Mouse (Mus musculus) hindbrain, embryonic 11.5 days (tissue): ENCODE measurements around the gene Eif2s2. TPM values are rescaled to one million over a fixed set of nuclear protein-coding genes. Genes with fewer than 3 reads are reported as not detected.
"Not testable (repeated sequence)": the region's sequence is repeated elsewhere in the genome, so short reads cannot be mapped to it uniquely, and the experiment has no call there.

Source experiments
- ATAC-seq: fragments of 200-750 bp; cut with Nextera tagmentation; 2 replicates; pipeline ENCODE4 v1.8.0; 2017; ENCODE audit warnings: mild to moderate bottlenecking, moderate TSS enrichment, moderate library complexity; ENCODE audit not compliant: low FRiP score
- DNase-seq: peaks from one replicate; pipeline ENCODE4 v3.0.0-alpha.2; 2015; ENCODE audit warnings: low spot score
- H3K27ac ChIP-seq: fragments of 300-500 bp; sonication (generic); 2 replicates; pipeline ENCODE4 v1.5.1; 2014; ENCODE audit warnings: mild to moderate bottlenecking, low read depth, low read length
- H3K27me3 ChIP-seq: fragments of 300-500 bp; sonication (generic); 2 replicates; pipeline ENCODE4 v1.6.1; 2014; ENCODE audit warnings: mild to moderate bottlenecking, low read length, moderate library complexity, mixed read lengths; ENCODE audit not compliant: control insufficient read depth, insufficient read depth
- H3K36me3 ChIP-seq: fragments of 300-500 bp; sonication (generic); 2 replicates; pipeline ENCODE4 v1.6.1; 2014; ENCODE audit warnings: mild to moderate bottlenecking, low read length, moderate library complexity, mixed read lengths; ENCODE audit not compliant: control insufficient read depth, insufficient read depth
- H3K4me1 ChIP-seq: fragments of 300-500 bp; sonication (generic); replicated peaks from 2 replicates; pipeline ENCODE4 v1.6.1; 2014; ENCODE audit warnings: low read length, mixed read lengths; ENCODE audit not compliant: control insufficient read depth, insufficient read depth
- H3K4me2 ChIP-seq: fragments of 300-500 bp; sonication (generic); replicated peaks from 2 replicates; pipeline ENCODE4 v1.6.1; 2014; ENCODE audit warnings: mild to moderate bottlenecking, low read depth, low read length
- H3K4me3 ChIP-seq: fragments of 300-500 bp; sonication (generic); 2 replicates; pipeline ENCODE4 v1.5.1; 2014; ENCODE audit warnings: low read depth, low read length
- H3K9ac ChIP-seq: fragments of 300-500 bp; sonication (generic); 2 replicates; pipeline ENCODE4 v1.6.1; 2014; ENCODE audit warnings: low read depth, low read length
- H3K9me3 ChIP-seq: fragments of 300-500 bp; sonication (generic); 2 replicates; pipeline ENCODE4 v1.6.1; 2016; ENCODE audit warnings: low read length; ENCODE audit not compliant: control insufficient read depth
- WGBS: fragments of 180-500 bp; shearing (Covaris S2); extraction: QIAGEN DNeasy Blood & Tissue Kit; methylation state at CpG from one replicate; pipeline ENCODE4 v1.1.7; 2014; 5-methylcytosine and 5-hydroxymethylcytosine counted together
- polyA plus RNA-seq: library from polyadenylated mRNA; unstranded; fragments of >200 nt; fragmentation: Nextera tagmentation; extraction: Ambion mirVana; gene quantifications from 2 replicates; pipeline ENCODE4 v1.2.1, GENCODE M21; 2014

The Eif2s2 gene
- polyA plus RNA-seq, 1 experiment from 2014 or later, result 127 TPM

GRCm38 (mm10) chr2:154925411-154926031 is 32.8 kb upstream of the Eif2s2 start:
- no peak for DNase-seq
- no peak for ATAC-seq
- Histone ChIP-seq H3K4me3 (no peak overlapping the region), H3K4me2 (no peak overlapping the region), H3K27ac (no peak overlapping the region), H3K9ac (no peak overlapping the region), H3K9me3 (no peaks in the 10 kb centered on the region), H3K4me1 (peaks cover 3% of the 10 kb centered on the region; the same call in 1 of the 2 replicates), H3K36me3 (no peaks in the 10 kb centered on the region), H3K27me3 (no peaks in the 10 kb centered on the region)
- WGBS, result 55% methylated on average over 7 of the region's 7 CpGs

GRCm38 (mm10) chr2:154922134-154922533 is 29.4 kb upstream of the Eif2s2 start:
- H3K27me3 ChIP-seq, H3K9me3 ChIP-seq, H3K4me2 ChIP-seq, H3K27ac ChIP-seq, H3K4me1 ChIP-seq, H3K9ac ChIP-seq, H3K36me3 ChIP-seq, DNase-seq, H3K4me3 ChIP-seq, ATAC-seq: not testable (repeated sequence)
- no CpG with 5 or more reads among the region's 4 CpGs for WGBS

DNA sequence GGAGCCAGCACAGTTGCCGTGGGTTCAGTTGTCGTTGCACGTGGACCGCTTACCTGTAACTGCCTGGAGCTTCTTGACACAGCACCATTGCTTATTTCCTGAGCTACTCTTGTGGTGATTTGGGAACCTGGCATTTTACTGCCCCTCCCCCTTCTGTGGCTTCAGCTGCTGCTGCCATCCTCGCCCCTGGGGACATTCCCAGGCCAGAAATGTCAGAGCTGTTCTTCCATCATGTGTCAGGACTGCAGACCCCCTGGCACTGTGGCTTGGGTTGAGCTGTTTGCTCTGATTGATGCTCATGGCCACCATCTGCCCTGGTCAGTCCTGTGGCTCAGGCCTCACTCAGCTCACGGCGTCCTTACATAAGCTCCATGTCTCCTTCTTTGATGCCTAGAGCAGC is 28.2 kb upstream of the Eif2s2 start:
- Histone ChIP-seq H3K9ac (no peak overlapping the region), H3K27ac (no peak overlapping the region), H3K9me3 (no peaks in the 10 kb centered on the region), H3K4me2 (no peak overlapping the region), H3K4me3 (no peak overlapping the region), H3K27me3 (no peaks in the 10 kb centered on the region), H3K4me1 (no peaks in the 10 kb centered on the region), H3K36me3 (no peaks in the 10 kb centered on the region)
- no peak for ATAC-seq
- DNase-seq, result no peak
- 80% methylated on average over 7 of the region's 7 CpGs for WGBS

- no peaks in the 10 kb centered on the region for H3K36me3 ChIP-seq
- no peaks in the 10 kb centered on the region for H3K4me1 ChIP-seq
- WGBS, result 85% methylated on average over 13 of the region's 13 CpGs
Measured at GRCm38 (mm10) chr2:154917866-154918641, 25.3 kb upstream of the Eif2s2 start.

DNA sequence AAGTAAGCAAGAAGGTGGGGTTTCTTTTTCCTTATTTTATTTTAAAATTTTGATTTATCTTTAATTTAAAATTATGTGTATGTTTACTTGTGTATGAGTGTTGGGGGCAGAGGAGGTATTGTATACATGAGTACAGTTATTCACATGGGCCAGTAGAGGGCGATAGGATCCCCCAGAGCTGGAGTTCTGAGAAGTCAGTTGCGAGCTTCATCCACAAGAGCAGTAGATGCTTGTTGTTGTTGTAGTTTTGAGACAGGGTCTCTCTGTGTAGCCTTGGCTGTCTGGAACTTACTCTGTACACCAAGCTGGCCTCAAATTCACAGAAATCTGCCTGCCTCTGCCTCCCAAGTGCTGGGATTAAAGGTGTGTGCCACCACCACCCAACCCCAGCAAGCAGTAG is 23.8 kb upstream of the Eif2s2 start:
- Histone ChIP-seq H3K27ac (no peak overlapping the region), H3K36me3 (no peaks in the 10 kb centered on the region), H3K4me2 (no peak overlapping the region), H3K27me3 (no peaks in the 10 kb centered on the region), H3K4me3 (no peak overlapping the region), H3K4me1 (no peaks in the 10 kb centered on the region), H3K9me3 (no peaks in the 10 kb centered on the region), H3K9ac (no peak overlapping the region)
- ATAC-seq, result no peak
- DNase-seq, result peak; percentile 60
- 13% methylated on average over 2 of the region's 2 CpGs for WGBS

More at GRCm38 (mm10) chr2:154917866-154918641, 25.3 kb upstream of the Eif2s2 start:
- ATAC-seq (no peak), DNase-seq (no peak)
- H3K4me2 ChIP-seq, result no peak overlapping the region
- no peak overlapping the region for H3K9ac ChIP-seq
- H3K9me3 ChIP-seq, result no peaks in the 10 kb centered on the region
- no peak overlapping the region for H3K27ac ChIP-seq
- H3K27me3 ChIP-seq, result no peaks in the 10 kb centered on the region
- no peak overlapping the region for H3K4me3 ChIP-seq

DNA sequence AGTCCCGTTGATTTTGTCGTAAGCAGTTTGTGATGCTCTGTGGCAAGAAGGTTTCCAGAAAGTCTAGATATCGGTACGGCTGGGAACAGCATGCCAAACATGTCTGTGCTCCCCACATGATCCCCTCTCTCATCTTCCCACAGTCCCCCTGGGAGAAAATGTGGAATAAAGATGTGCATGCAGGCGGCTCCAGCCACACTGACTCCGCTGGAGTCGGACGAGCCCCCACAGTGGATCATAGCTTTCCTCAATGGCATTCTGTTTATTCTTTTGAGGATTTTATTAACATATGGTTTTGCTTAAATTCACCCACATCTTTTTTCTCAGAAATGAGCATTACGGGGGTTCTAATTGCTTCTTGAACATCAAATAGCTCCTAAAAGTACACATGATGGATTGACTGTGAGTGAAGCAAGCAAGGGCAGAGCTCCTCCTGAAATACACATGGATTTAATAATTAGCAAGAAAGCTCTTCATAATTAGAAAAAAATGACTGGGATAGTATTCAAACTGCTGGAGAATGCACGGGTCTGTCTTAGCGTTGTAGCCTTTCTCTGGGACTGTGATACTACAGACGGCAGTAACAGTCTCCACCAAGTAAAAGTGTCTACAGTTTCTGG is 23.3 kb upstream of the Eif2s2 start:
- ATAC-seq (no peak), DNase-seq (no peak)
- no peaks in the 10 kb centered on the region for H3K4me1 ChIP-seq
- H3K36me3 ChIP-seq, result no peaks in the 10 kb centered on the region
- no peaks in the 10 kb centered on the region for H3K27me3 ChIP-seq
- WGBS, result 73% methylated on average over 12 of the region's 12 CpGs
- no peak overlapping the region for H3K4me3 ChIP-seq
- no peak overlapping the region for H3K27ac ChIP-seq
- no peaks in the 10 kb centered on the region for H3K9me3 ChIP-seq
- H3K4me2 ChIP-seq, result no peak overlapping the region
- no peak overlapping the region for H3K9ac ChIP-seq

- 76% methylated on average over 6 of the region's 6 CpGs for WGBS
Measured at GRCm38 (mm10) chr2:154909789-154910188, 17.1 kb upstream of the Eif2s2 start.

GRCm38 (mm10) chr2:154908223-154908622 is 15.5 kb upstream of the Eif2s2 start:
- not testable (repeated sequence) for H3K36me3 ChIP-seq, H3K4me3 ChIP-seq
- 53% methylated on average over 2 of the region's 2 CpGs for WGBS

More at GRCm38 (mm10) chr2:154909789-154910188, 17.1 kb upstream of the Eif2s2 start:
- no peaks in the 10 kb centered on the region for H3K4me1 ChIP-seq
- H3K36me3 ChIP-seq, result no peaks in the 10 kb centered on the region
- H3K27me3 ChIP-seq, result no peaks in the 10 kb centered on the region
- H3K27ac ChIP-seq, result no peak overlapping the region
- H3K4me3 ChIP-seq, result no peak overlapping the region
- no peak overlapping the region for H3K9ac ChIP-seq
- H3K4me2 ChIP-seq, result no peak overlapping the region
- ATAC-seq, result no peak
- DNase-seq, result no peak
- H3K9me3 ChIP-seq, result no peaks in the 10 kb centered on the region

More at GRCm38 (mm10) chr2:154908223-154908622, 15.5 kb upstream of the Eif2s2 start:
- H3K27me3 ChIP-seq, H3K9ac ChIP-seq, H3K27ac ChIP-seq, H3K9me3 ChIP-seq, ATAC-seq, DNase-seq, H3K4me2 ChIP-seq, H3K4me1 ChIP-seq: not testable (repeated sequence)
